Mouse (Mus musculus): ENCODE data around the gene Radil. TPM values are rescaled to one million over a fixed set of nuclear protein-coding genes. Genes with fewer than 3 reads are reported as not detected.

The Radil gene
- total RNA-seq, 2 experiments from 2014 or later, result 13.4 to 15.7 TPM

- Histone ChIP-seq H3K27ac (no peak overlapping the region), H3K4me3 (no peak overlapping the region)
- TF ChIP-seq CTCF (conservative IDR thresholded peaks at IDR 0.05), result no peak
- no peak for DNase-seq (ENCODE audit: low spot score in 2 of 2)
Observed at GRCm38 (mm10) chr5:142495321-142496096, 55.4 kb downstream of the Radil start.

DNA sequence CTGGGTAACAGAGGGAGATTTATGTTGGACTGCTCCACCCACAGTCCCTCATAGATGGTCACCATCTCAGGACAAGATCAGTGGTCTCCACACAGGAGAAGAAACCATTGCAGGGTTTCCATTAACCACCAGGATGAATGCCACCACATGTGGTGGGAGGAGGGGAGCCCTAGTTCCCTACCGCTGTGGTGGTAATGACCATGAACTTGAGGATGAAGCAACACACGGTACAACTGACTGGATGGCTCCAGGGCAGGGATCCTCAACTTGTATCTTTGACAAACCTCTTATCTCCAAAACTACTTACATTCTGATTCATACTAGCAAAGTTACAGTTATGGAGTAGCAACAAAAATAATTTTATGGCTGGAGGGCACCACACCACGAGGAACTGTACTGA is 57.6 kb downstream of the Radil start:
- DNase-seq (ENCODE audit: low spot score in 2 of 2), result no peak
- no peak for TF ChIP-seq CTCF (conservative IDR thresholded peaks at IDR 0.05)
- no peak overlapping the region for H3K27ac ChIP-seq
- no peak overlapping the region for H3K4me3 ChIP-seq

- no peak for DNase-seq (ENCODE audit: low spot score in 2 of 2)
- TF ChIP-seq CTCF (conservative IDR thresholded peaks at IDR 0.05), result no peak
- Histone ChIP-seq H3K4me3 (no peak overlapping the region), H3K27ac (no peak overlapping the region)
Observed at GRCm38 (mm10) chr5:142489955-142490707, 60.8 kb downstream of the Radil start.

DNA sequence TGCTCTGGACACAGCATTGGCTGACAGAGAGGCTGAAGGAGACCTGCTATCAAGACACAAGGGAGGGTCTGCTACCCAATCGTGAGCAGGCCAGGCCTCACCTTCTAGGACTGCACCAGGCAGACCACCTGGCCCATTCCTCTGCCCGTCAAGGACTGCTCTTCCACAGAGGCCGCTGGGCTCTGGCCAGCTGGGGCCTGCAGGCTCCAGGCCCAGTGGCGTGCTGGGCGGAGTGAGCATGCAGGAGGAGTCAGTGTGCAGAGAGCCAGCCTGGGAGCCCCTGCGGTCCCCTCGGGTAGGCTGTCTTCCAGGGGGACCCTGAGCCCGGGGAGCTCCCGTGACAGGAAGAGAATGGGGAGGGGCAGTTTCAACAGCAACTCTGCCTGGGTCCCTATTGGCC is 64.2 kb downstream of the Radil start:
- no peak for DNase-seq (ENCODE audit: low spot score in 2 of 2)
- TF ChIP-seq CTCF (conservative IDR thresholded peaks at IDR 0.05), result no peak
- H3K27ac ChIP-seq, result no peak overlapping the region
- no peak overlapping the region for H3K4me3 ChIP-seq

DNA sequence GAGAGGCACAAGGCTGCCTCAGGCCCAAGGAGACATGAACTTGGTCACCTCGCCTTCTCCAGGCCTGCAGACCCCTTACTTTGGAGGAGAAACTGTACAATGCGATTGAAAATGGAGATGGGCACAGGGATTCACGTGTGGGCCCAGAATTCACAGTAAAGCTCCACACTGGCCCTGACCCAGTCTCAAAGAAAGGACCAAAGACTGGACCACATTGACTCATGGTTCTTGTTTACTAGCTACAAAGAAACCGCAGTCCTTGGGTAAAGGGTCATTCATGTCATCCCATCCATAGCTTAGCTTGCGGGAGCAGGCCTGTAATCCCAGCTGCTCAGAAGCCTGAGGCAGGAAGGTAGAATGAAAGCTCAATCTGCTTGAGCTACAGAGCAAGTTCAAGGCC is 67.3 kb downstream of the Radil start:
- no peak for TF ChIP-seq CTCF (conservative IDR thresholded peaks at IDR 0.05)
- DNase-seq (ENCODE audit: low spot score in 2 of 2), result no peak
- Histone ChIP-seq H3K4me3 (no peak overlapping the region), H3K27ac (no peak overlapping the region)

DNA sequence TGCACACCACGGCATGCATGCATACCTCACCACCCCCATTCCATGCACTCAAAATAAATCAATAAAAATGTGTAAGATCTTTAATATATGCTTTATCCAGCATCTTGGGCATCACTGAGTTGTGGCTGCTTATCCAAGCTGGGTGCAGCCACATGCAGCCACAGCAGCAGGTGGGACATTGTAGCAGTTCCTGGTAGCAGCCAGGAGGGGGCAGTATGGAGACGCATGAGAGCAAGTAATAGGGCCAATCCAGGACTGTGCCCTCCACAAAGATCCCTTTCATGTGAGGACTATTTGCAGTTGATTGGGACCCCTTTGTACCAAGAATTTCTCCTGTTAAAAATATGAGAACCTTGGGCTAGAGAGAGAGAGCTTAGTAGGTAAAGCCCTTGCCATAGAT is 68.4 kb downstream of the Radil start:
- peak; percentile 77 for TF ChIP-seq CTCF (conservative IDR thresholded peaks at IDR 0.05)
- Histone ChIP-seq H3K27ac (no peak overlapping the region), H3K4me3 (no peak overlapping the region)
- DNase-seq (ENCODE audit: low spot score in 2 of 2), result no peak

DNA sequence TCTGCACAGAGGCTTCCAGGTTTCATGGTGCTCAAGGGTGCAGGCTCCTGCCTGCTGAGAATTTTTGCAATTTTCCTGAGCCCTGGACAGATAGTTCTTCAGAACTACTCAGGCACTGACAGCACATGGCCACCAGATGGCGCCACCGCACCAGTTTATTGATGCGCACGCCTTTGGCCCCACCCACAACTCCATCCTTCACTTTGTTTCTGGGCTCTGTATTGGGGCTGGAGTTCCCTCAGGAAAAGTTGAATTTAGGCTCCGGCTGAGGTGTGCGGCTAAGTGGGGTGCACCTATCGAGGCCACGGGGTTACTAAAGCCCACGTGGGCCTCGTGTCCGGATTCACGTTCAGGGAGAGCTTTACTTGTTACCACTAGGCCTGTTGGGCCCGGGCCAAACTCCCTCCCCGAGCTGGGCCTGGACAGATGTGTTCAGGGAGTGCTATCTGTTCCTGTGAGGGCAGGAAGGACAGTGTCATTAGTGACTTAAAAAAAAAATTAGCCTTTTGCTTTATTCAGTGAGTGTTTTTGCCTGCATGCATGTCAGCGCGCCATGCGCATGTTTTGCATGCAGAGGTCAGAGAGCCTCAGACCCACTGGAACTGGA is 72.0 kb downstream of the Radil start:
- DNase-seq (ENCODE audit: low spot score in 2 of 2), result peak; percentile 71 to 88
- H3K4me3 ChIP-seq, result no peak overlapping the region
- TF ChIP-seq CTCF (conservative IDR thresholded peaks at IDR 0.05), result peak; percentile 97
- H3K27ac ChIP-seq, result no peak overlapping the region

GRCm38 (mm10) chr5:142477866-142478615 is 72.9 kb downstream of the Radil start:
- Histone ChIP-seq H3K27ac (peak overlapping the region; percentile 10; the same call in 1 of the 2 replicates), H3K4me3 (no peak overlapping the region)
- TF ChIP-seq CTCF (conservative IDR thresholded peaks at IDR 0.05), result no peak
- DNase-seq (ENCODE audit: low spot score in 2 of 2), result no peak

DNA sequence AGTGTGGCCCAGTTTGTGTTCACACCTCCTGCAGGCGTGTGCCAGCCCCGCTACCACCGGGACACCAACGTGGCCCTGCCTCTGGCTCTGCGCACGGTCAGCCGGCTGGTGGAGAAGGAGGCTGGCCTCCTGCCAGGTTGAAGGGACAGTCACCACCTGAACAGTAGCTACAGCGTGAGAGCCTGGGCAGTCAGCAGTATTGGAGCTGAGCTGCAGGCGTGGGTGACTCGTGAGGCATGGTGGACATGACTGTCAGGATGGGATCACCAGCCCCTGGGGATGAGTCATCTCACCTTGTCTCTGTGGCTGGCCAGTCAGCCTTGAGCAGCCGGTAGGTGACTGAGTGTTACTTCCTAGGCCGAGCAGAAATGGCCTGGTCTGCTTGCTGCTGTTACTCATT is 73.6 kb downstream of the Radil start:
- no peak for DNase-seq (ENCODE audit: low spot score in 2 of 2)
- no peak for TF ChIP-seq CTCF (conservative IDR thresholded peaks at IDR 0.05)
- no peak overlapping the region for H3K4me3 ChIP-seq
- no peak overlapping the region for H3K27ac ChIP-seq

DNA sequence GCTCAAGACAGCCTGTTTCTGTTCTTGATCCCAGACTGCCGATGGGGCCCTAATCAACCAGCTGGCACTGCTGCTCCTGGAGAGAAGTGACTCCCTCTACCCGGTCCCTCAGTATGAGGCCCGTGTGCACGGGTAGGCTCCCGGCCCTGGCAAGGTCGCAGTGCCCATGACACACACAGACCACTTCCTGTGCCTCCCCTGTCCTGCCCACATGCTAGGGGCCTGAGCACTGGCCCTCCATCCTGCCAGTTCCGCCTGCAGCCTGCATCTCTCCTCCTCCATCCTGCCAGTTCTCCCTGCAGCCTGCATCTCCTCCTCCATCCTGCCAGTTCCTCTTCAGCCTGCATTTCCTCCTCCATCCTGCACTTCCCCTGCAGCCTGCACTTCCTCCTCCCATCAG is 75.2 kb downstream of the Radil start:
- DNase-seq (ENCODE audit: low spot score in 2 of 2), result no peak
- no peak for TF ChIP-seq CTCF (conservative IDR thresholded peaks at IDR 0.05)
- Histone ChIP-seq H3K27ac (peak overlapping the region; percentile 61), H3K4me3 (no peak overlapping the region)

DNA sequence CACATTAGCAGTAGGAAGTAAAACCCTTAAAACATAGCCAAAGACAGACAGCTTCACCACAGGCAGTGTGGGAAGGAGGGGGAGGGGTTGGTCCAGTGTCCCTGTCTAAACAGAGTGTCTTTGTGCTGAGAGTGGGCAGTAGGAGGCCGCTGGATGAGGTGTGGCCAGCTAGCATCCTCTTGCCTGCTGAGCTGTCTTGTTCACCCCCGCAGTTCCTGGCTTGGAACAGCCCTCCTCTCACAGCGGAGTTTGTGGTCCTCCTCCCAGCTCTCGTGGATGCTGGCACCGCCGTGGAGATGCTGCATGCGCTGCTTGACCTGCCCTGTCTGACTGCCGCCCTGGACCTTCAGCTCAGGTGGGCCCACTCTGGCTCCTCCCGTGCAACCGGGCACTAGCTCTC is 77.2 kb downstream of the Radil start:
- Histone ChIP-seq H3K27ac (peak overlapping the region; percentile 48; the same call in 1 of the 2 replicates), H3K4me3 (no peak overlapping the region)
- DNase-seq (ENCODE audit: low spot score in 2 of 2), result no peak
- TF ChIP-seq CTCF (conservative IDR thresholded peaks at IDR 0.05), result no peak

DNA sequence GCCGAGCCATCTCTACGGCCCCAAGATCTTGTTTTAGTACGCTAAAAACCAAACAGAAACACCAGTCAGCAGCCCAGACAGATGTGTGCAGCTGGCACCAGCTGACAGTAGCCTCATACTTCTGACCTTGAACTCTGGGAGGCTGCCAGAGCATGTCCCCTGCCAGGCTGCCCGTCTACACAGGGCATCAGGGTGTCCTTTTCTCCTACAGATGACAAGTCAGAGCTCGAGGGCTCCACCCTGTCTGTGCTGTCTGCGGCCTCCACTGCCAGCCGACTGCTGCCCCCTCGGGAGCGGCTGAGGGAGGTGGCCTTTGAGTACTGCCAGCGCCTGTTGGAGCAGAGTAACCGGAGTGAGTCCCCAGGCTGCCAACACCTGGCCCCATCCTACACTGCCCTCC is 81.1 kb downstream of the Radil start:
- H3K27ac ChIP-seq, result no peak overlapping the region
- no peak for TF ChIP-seq CTCF (conservative IDR thresholded peaks at IDR 0.05)
- no peak overlapping the region for H3K4me3 ChIP-seq
- DNase-seq (ENCODE audit: low spot score in 2 of 2), result no peak

- no peak overlapping the region for H3K4me3 ChIP-seq
- no peak for TF ChIP-seq CTCF (conservative IDR thresholded peaks at IDR 0.05)
- H3K27ac ChIP-seq, result no peak overlapping the region
- DNase-seq (ENCODE audit: low spot score in 2 of 2), result no peak
Observed at GRCm38 (mm10) chr5:142468375-142468774, 82.5 kb downstream of the Radil start.

Measured in layer of hippocampus, adult 2 months (tissue).